Mouse (Mus musculus) megakaryocyte, embryonic 14.5 days (primary cell): ENCODE measurements at regions not wholly inside any gene's neighbourhood (a gene's known extent, or its start where the extent isn't known, plus 50 kb on each side); places are given as distances from the start of the nearest gene placed in this dataset.

ENCODE experiments used
- H3K27me3 ChIP-seq: replicated peaks from 2 replicates; pipeline ENCODE3; 2012; ENCODE audit warnings: inconsistent platforms
- H3K36me3 ChIP-seq: replicated peaks from 2 replicates; pipeline ENCODE3; 2012; ENCODE audit warnings: low read length, inconsistent platforms, mixed read lengths
- H3K4me1 ChIP-seq: 2 replicates; pipeline ENCODE4 v1.6.1; 2012; ENCODE audit warnings: inconsistent platforms
- H3K4me3 ChIP-seq: replicated peaks from 2 replicates; pipeline ENCODE3; 2012; ENCODE audit warnings: moderate library complexity, mild to moderate bottlenecking, inconsistent platforms
- H3K9me3 ChIP-seq: 2 replicates; pipeline ENCODE4 v1.6.1; 2012; ENCODE audit warnings: inconsistent platforms
- FLI1 ChIP-seq: IDR thresholded peaks from 2 replicates; pipeline ENCODE4 v1.6.1; 2012; ENCODE audit warnings: low read length, inconsistent platforms, mixed read lengths
- GATA1 ChIP-seq: IDR thresholded peaks from 3 replicates; pipeline ENCODE4 v1.6.1; 2012; ENCODE audit warnings: mixed read lengths, low read length, inconsistent platforms, borderline replicate concordance

- H3K9me3 ChIP-seq, result peaks cover 15% of the 10 kb centered on the region; the same call in 1 of the 2 replicates
Measured at GRCm38 (mm10) chr7:71216808-71217207, 134.5 kb downstream of the Gm10295 start.

GRCm38 (mm10) chr7:71214500-71215055 lies 136.7 kb downstream of the Gm10295 start:
- TF ChIP-seq GATA1, result no peak
- no peak for TF ChIP-seq FLI1

More at GRCm38 (mm10) chr7:71216808-71217207, 134.5 kb downstream of the Gm10295 start:
- Histone ChIP-seq H3K4me3 (no peak overlapping the region), H3K27me3 (peaks cover 2% of the 10 kb centered on the region), H3K36me3 (no peaks in the 10 kb centered on the region), H3K4me1 (peaks cover 7% of the 10 kb centered on the region)
- TF ChIP-seq GATA1 (no peak), FLI1 (no peak)

DNA sequence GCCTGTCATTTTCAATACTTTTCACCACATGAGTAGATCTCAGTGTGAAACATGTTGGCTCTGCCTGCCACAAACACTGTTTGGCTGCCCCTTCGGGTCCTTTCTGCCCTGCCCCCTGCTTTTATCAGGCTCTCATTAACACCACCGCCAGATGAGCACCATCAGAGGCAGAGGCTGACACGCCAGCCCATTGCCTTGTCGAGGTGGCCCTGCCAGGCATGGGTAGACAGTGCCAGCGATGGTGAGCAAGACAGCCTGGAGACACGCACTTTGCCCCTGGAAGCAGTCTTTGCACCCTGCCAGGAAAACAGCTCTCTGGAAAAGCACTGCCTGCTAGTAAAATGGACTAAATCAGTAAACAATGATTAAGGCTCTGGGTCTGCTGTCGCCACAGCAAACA lies 158.2 kb downstream of the Gm10295 start:
- Histone ChIP-seq H3K4me3 (peak overlapping the region; percentile 70), H3K27me3 (peaks cover 4% of the 10 kb centered on the region), H3K4me1 (peaks cover 8% of the 10 kb centered on the region), H3K9me3 (peaks cover 3% of the 10 kb centered on the region; the same call in 1 of the 2 replicates), H3K36me3 (no peaks in the 10 kb centered on the region)
- TF ChIP-seq FLI1 (no peak), GATA1 (no peak)

More at GRCm38 (mm10) chr7:71214500-71215055, 136.7 kb downstream of the Gm10295 start:
- Histone ChIP-seq H3K4me1 (no peaks in the 10 kb centered on the region), H3K27me3 (peaks cover 2% of the 10 kb centered on the region), H3K9me3 (peaks cover 12% of the 10 kb centered on the region; the same call in 1 of the 2 replicates), H3K4me3 (no peak overlapping the region), H3K36me3 (no peaks in the 10 kb centered on the region)

DNA sequence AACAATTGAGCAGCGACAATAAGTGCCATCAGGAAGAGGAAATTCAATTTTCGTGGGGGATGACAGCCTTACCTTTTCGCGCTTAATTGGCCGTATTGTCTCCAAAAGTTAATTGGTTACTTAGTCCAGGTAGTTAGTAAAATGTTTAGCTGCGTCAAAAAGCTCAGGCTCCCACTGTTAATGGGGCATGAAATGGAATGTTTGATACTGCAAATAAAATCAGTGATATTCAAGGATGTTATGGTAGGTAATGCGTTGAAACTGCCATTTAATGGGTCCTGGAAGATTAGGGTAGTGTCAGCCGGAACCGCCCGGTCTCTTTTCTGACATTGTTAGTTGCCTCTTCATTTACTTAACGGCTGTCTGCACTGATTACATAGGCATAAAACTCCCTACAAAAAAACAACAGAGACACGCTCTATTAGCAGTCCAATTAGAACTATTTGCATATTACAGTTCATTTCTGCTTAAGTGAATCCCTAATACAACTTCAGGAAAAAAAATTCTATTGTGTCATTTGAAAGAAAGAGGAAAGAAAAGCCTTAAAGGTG lies 161.0 kb downstream of the Gm10295 start:
- no peak overlapping the region for H3K4me3 ChIP-seq
- TF ChIP-seq GATA1, result no peak
- TF ChIP-seq FLI1, result no peak
- peaks cover 14% of the 10 kb centered on the region for H3K4me1 ChIP-seq
- no peaks in the 10 kb centered on the region for H3K36me3 ChIP-seq
- peaks cover 3% of the 10 kb centered on the region for H3K27me3 ChIP-seq
- peaks cover 3% of the 10 kb centered on the region; the same call in 1 of the 2 replicates for H3K9me3 ChIP-seq

GRCm38 (mm10) chr7:71189757-71190156 lies 161.5 kb downstream of the Gm10295 start:
- Histone ChIP-seq H3K4me1 (peaks cover 19% of the 10 kb centered on the region), H3K27me3 (peaks cover 3% of the 10 kb centered on the region), H3K9me3 (peaks cover 3% of the 10 kb centered on the region; the same call in 1 of the 2 replicates), H3K36me3 (no peaks in the 10 kb centered on the region), H3K4me3 (no peak overlapping the region)
- TF ChIP-seq FLI1 (no peak), GATA1 (no peak)

DNA sequence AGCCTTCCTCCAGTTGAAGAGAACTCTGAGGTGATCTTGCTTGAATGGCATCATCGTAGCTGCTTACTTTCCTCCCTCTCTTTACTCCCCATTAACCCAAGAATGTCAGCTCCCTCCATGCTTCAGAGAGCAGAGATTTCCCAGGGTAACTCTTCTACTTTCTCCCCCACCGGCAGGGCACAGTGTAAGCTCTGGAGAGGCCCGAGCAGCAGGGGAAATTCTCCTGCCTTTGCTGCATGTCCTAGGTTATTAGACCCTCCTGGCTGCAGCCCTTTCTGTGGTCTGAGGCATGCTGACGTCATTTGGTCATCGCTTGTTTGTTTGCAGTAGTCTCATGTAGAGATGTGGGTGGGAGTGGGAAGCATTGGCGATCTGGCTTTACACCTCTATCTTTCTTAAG lies 163.2 kb downstream of the Gm10295 start:
- Histone ChIP-seq H3K4me3 (peak overlapping the region; percentile 20), H3K36me3 (no peaks in the 10 kb centered on the region), H3K27me3 (peaks cover 2% of the 10 kb centered on the region), H3K9me3 (peaks cover 2% of the 10 kb centered on the region; the same call in 1 of the 2 replicates), H3K4me1 (peaks cover 18% of the 10 kb centered on the region)
- TF ChIP-seq GATA1, result no peak

- no peaks in the 10 kb centered on the region for H3K36me3 ChIP-seq
- H3K27me3 ChIP-seq, result peaks cover 3% of the 10 kb centered on the region
- TF ChIP-seq FLI1, result no peak
- TF ChIP-seq GATA1, result no peak
- 0 out of 2 replicates have a peak, but pooled peaks cover 6% of the 10 kb centered on the region for H3K4me1 ChIP-seq
- no peaks in the 10 kb centered on the region for H3K9me3 ChIP-seq
- no peak overlapping the region for H3K4me3 ChIP-seq
Measured at GRCm38 (mm10) chr7:71174871-71175270, 176.4 kb downstream of the Gm10295 start.

GRCm38 (mm10) chr7:71139068-71139467 lies 212.2 kb downstream of the Gm10295 start:
- no peaks in the 10 kb centered on the region for H3K27me3 ChIP-seq
- H3K9me3 ChIP-seq, result no peaks in the 10 kb centered on the region; the same call in 1 of the 2 replicates
- no peak overlapping the region for H3K4me3 ChIP-seq
- H3K36me3 ChIP-seq, result no peaks in the 10 kb centered on the region
- peaks cover 13% of the 10 kb centered on the region for H3K4me1 ChIP-seq
- TF ChIP-seq FLI1 (no peak), GATA1 (no peak)

- Histone ChIP-seq H3K4me1 (no peaks in the 10 kb centered on the region), H3K36me3 (no peaks in the 10 kb centered on the region), H3K4me3 (no peak overlapping the region), H3K27me3 (no peaks in the 10 kb centered on the region), H3K9me3 (no peaks in the 10 kb centered on the region)
- TF ChIP-seq GATA1 (no peak), FLI1 (no peak)
Measured at GRCm38 (mm10) chr7:71129981-71130380, 221.3 kb downstream of the Gm10295 start.

DNA sequence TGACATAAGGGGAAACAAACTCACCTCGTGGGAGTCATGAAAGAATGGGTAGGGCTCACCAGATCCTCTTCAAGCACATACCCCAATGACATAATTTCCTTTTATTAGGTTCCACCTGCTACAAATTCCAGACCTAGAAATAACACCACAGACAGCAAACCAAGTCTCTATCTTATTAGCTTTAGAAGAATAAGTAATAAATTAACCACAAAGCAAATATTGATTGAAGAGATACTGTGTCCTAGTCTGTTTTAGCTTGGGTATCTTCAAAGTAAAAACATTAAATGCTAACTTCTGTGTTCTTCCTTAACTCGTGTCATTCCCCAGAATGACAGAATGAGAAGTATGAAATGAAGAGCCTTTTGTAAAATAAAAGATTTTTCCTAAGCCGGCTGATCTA lies 222.4 kb downstream of the Gm10295 start:
- Histone ChIP-seq H3K36me3 (no peaks in the 10 kb centered on the region), H3K4me1 (peaks cover 5% of the 10 kb centered on the region), H3K27me3 (no peaks in the 10 kb centered on the region), H3K9me3 (no peaks in the 10 kb centered on the region), H3K4me3 (no peak overlapping the region)
- TF ChIP-seq FLI1 (no peak), GATA1 (no peak)
